Mouse (Mus musculus) induced T-regulatory cell, adult 2 months (primary cell): ENCODE measurements around the gene Smurf1.

Experiments
- DNase-seq: peaks from one replicate; pipeline ENCODE4 v3.0.0-alpha.2; 2012; ENCODE audit warnings: low read depth

Smurf1 gene

GRCm38 (mm10) chr5:144913923-144914322, 51.7 kb downstream of the Smurf1 start:
- DNase-seq: no peak

- no peak for DNase-seq
Measured at GRCm38 (mm10) chr5:144913361-144913760, 52.3 kb downstream of the Smurf1 start.

GRCm38 (mm10) chr5:144912519-144913310, 52.9 kb downstream of the Smurf1 start:
- DNase-seq: no peak

- no peak for DNase-seq
Measured at GRCm38 (mm10) chr5:144909521-144909920, 56.1 kb downstream of the Smurf1 start.

- DNase-seq: peak; percentile 23
Measured at GRCm38 (mm10) chr5:144907591-144907990, 58.1 kb downstream of the Smurf1 start.

GRCm38 (mm10) chr5:144904356-144905134, 61.1 kb downstream of the Smurf1 start:
- no peak for DNase-seq

GRCm38 (mm10) chr5:144901791-144902190, 63.9 kb downstream of the Smurf1 start:
- DNase-seq: no peak

- no peak for DNase-seq
Measured at GRCm38 (mm10) chr5:144901035-144901434, 64.6 kb downstream of the Smurf1 start.

GRCm38 (mm10) chr5:144898448-144899052, 67.1 kb downstream of the Smurf1 start:
- DNase-seq: no peak

GRCm38 (mm10) chr5:144897881-144898280, 67.8 kb downstream of the Smurf1 start:
- no peak for DNase-seq

- no peak for DNase-seq
Measured at GRCm38 (mm10) chr5:144891276-144891675, 74.4 kb downstream of the Smurf1 start.

- DNase-seq: no peak
Measured at GRCm38 (mm10) chr5:144885968-144886650, 79.5 kb downstream of the Smurf1 start.

GRCm38 (mm10) chr5:144884629-144885217, 80.9 kb downstream of the Smurf1 start:
- DNase-seq: no peak

- no peak for DNase-seq
Measured at GRCm38 (mm10) chr5:144881670-144882399, 83.8 kb downstream of the Smurf1 start.

- DNase-seq: no peak
Measured at GRCm38 (mm10) chr5:144877021-144877420, 88.6 kb downstream of the Smurf1 start.

GRCm38 (mm10) chr5:144875892-144876291, 89.8 kb downstream of the Smurf1 start:
- peak; percentile 74 for DNase-seq

GRCm38 (mm10) chr5:144875227-144875626, 90.4 kb downstream of the Smurf1 start:
- no peak for DNase-seq

GRCm38 (mm10) chr5:144872867-144873266, 92.8 kb downstream of the Smurf1 start:
- no peak for DNase-seq

GRCm38 (mm10) chr5:144872326-144872725, 93.3 kb downstream of the Smurf1 start:
- no peak for DNase-seq

GRCm38 (mm10) chr5:144871775-144872174, 93.9 kb downstream of the Smurf1 start:
- DNase-seq: peak; percentile 42

GRCm38 (mm10) chr5:144870782-144871181, 94.9 kb downstream of the Smurf1 start:
- DNase-seq: no peak
